Mouse (Mus musculus) cerebellum, adult 18-20 months (tissue): ENCODE data around the gene Spx.

Source experiments
- DNase-seq, 2 experiments: peaks; one replicate each; pipeline ENCODE4 v3.0.0; 2021

Gene Spx

DNA sequence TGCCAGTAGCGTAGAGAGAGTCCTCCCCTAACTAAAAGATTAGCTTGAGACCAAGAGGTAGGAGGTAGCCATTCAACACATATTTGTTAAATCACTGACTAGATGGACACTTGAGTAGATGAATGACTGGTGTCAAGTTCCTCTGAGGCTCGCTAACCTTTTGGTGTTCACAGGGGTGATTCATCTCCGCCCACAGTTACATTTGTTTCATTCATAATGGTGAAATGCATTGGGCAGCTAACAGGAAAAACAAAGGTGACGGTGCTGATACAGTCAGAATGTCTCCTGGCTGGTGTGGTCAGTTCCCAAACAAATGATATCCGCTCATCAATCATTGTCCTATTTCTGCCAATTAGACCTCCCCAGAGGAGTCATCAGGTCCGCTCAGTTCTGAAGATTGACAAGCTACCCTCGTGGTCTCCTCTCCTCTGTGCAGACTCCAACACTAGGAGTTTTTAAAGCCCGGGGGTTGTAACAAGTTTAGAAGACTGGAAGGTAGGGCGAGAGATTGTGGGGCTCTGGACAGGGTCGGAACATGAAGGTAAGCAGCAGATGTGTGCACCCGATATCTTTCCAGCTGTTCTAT lies at the start of gene Spx:
Gene Spx, plus strand, starts transcription at position 536 of the 586 bp plus-strand sequence.
- no peak for DNase-seq

DNA sequence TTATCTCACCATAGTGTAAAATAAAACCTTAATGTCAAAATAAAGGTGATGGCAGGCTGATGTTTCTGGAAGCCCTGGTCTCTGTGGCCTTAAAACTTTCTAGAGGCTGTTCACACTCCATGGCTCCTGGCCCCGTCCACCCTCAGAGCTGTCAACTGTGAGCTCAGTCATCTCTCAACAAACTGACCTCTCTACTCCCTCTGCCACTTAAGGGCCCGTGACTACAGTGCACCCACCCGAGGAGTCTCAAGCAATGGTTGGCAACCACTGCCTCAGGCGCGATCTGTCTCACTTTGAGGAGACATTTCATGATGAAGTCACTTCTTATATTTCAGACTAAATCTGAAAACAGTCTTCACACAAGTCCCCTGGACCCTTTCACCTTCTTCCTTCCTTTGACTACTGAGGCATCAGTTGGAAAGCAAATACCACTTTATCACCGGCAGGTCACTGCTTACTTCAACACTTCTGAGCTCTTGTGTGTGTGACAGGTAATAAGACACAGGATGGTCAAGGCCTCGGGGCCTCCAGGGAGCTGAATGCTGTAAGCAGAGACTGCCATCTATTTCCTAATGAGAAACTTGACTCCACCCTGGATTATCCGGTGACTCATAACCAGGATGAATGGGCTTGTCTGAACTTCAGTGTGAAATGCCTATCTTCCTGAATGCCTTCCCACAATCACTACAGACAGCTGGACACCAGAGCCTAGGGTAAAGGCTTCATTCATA lies 47.3 kb upstream of the Spx start:
- DNase-seq, result no peak

DNA sequence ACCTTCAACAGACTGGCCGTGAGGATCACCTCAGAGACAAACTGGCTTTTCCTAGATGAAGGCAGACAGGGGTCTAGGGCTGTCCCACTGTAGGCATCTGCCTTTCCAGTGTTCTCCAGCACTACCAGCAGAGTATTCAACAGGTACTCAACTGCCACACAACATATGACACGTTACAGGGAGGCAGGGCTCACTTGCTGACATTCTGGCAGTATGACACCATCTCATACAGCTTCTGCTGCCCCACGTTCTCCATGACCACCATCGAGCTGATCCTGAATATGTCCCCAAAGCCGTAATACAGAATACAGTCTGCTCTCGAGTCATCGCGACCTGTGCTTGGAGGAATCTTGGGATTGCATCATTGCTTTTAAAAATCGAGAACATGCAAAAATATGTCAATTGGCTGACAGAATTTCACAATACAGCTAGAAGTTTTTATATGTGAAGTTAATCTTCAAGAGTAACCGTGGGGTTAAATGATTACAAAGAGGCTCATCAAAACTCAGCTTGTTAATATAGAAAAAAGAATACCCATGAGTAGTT lies 46.7 kb upstream of the Spx start:
- DNase-seq, result no peak

DNA sequence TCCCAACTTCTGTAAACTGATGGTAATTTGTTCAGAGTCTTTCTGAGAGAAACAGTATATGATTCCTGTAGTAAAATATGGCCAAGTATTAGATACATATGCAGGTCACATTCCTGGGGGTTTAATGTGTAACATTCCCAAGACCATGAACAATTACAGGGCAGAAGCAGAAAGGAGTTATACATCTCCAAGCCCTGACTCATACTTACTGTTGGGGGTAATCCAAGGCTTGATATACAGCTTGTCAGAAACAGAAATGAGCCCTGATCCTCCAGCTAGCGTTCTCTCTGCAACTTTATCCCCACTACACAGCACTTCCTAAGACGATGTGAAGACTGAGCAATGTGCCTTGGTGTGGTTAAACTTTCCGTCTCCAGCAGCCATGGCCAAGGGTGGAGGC lies 45.7 kb upstream of the Spx start:
- no peak for DNase-seq

DNA sequence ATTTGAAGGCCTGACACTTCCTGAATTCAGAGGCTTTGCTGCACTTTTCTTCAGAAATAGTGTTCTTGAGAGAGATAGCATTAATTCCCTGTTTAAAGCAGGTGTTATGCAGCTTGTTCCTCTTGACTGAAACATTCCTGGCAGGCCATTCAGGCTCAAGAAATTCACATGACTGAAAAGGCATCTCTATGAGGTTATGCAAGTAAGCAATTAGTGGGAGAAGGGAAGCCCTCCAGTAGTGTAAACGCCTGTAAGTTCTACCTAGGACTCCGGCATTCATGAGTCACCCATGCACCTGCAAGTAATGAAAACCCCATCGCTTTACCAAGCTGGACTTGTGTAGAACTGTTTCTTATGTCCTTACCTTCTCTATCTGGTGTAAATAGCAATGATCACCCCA lies 43.7 kb upstream of the Spx start:
- DNase-seq, result no peak

DNA sequence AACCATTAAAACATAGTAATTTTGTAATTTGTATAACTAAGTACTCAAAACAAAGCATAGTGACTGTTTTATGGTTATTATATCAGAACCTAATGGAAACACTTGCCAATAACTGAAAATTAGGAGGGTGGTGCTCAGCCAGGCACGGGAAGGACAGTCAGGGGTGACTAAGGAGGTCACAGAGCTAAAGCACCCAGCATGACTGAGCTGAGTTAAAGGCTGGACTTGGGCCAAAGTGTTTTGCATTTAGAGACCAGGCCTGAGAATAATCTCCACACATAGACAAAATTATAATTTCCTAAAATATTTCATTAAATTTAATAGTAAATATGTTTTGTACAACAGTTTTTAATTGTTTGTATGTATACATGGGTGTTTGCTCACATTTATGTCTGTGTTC lies 36.2 kb upstream of the Spx start:
- DNase-seq, result no peak

DNA sequence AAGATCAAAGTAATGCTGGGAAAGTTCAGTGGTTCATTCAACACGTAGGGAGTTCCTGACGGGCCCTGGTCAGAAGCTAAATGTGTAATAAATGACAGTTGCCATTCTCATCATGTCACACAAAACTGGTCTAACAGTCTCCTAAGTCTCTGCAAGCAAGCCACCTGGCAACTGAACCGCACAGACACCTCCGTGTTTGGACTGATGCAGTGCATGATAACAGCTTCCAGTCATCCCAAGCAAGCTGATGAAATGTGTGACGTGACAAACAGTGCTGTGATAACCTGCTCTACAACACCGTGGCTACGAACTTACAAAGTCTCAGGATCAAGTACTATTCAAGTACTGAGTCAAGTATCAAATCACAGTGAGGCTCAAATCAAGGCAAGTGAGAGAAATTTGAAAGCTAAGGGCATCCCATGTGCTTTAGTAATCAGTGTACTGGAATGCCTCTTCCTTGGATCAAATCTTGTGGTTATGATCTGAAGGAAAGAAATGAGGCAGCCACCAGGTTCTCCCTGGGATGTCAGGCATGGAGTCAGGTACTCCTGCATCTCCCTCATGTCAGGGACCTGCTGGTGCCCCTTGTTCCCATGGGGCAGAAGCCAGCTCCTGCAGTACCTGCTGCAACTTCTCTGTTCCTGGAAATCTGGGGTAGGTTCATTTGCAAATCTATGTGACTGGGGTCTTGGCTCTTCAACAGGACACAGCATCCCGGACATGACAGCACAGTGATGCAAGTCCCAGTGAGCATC lies 34.5 kb upstream of the Spx start:
- DNase-seq, result no peak

DNA sequence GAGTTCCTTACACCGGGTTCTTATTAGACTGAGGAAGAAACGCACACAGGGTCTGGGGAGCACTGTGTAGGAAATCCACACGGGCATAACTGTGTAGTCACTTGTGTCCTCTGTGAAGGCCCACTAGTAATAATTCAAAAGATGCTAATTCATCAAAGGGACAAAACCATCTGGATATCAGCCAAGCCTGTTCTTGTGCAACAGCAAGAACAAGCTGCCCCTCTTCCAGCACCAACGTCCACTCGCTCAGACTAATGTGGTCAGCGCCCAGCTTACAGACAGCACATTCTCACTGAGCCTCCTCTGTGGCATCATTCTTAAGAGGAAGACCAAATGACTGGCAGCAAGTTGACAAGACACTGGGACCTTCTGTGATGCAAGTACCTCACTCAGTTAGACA lies 33.3 kb upstream of the Spx start:
- DNase-seq, result no peak

DNA sequence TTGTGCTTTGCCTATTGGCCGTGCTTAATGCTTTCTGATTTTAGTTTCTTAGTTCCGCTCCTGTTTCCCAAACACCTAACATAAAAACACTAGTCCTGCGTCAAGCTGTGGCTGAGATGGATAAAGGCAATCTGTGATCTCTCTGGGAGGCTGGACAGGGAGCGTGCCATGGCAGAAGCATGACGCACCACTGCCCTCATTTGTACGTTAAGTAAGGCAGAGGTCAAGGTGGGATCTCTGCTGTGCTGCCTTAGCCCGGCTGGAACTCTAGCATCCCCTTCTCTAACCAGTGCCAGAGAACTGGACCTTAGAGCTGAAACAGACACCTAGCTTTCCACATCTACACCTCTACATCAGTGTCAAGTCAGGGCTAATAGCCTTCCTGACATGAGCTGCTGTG lies 31.6 kb upstream of the Spx start:
- no peak for DNase-seq

DNA sequence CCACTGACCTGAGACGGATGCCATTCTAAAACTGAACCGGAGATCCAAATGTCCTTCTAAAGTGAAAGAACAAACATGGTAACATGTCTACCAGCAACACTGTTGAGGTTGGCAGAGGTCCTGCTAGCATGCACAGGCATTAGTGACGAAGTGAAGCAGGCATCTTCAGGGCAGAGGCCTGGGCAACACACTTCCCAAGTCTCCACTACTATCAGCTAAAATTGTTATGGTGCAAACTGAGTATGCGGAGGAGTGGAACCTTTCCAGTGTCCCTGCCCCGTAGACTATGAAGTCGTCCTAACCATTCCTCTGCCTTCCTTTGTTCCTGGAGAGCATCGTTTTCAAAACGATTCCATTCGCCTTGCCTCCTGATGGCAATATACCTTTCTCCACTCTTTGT lies 28.7 kb upstream of the Spx start:
- no peak for DNase-seq

DNA sequence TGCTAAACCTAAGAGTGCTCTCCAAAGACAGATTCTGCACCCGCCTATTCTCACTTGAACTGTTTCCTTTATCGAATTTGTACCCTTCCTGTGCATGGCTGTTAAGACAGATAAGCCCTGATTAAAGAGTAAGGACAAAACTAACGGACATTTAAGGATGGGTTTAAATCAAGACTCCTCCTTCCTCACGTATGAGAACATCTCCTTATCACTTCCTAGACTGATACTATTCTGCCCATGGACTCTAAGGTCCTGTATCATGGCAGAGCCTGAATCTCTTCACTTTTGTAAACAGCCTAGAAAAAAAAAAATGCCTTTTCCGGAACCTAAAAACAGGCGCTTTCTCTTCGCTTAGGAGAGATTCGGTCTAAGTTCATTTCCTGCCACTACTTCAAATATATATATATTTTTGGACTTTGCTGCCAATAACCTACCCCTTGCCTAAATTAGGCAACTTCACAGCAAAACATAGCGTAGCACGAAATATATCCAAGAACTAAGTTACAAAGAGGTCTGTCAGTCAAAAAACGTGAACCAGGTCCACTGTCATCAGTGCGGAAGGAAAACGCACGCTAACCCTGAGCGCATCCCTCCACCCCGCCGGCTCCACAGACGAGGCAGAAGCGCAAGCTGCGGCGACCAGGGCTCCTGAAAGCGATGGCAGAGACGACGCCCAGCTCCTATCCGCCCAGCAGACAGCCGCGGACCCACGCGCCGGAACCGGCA lies 26.8 kb upstream of the Spx start:
- no peak for DNase-seq

DNA sequence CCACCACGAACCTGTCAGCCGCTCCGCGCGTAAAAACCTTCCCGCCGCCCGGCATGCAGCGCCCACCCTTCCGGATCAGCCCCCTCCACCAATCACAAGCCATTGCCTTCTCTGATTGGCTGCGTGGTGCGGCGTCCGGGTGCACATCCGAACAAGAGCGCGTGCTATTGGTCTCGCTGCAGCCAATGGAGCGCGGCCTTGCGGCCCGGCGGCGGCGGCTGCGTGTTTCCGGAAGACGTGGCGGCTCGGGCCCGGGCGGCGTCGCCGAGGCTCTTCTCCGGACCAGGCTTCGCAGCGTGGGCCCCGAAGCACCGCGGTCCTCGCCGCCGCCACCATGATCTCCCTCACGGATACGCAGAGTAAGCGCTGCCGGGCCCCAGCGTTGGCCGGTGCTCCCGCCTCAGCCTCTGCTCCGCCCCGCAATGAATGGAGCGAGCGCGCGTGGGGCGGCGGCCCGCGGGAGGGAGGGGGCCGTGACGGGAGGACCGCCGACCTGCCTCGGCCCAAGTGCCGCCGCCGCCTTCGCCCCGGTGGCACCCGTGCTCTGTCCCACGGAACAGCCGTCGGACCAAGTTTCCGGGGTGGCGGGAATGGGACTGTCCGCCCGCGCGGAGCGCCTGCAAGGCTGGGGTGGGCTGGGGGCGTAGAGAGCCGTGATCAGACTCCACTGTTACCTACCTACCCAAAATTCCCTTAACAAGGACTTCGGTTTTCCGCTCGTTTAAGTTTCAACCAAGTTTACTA lies 26.1 kb upstream of the Spx start, which contains the start of the genes Recql and Golt1b:
Gene Recql, minus strand, starts transcription at position 77 of the 744 bp plus-strand sequence.
Gene Golt1b, plus strand, starts transcription at position 211 of the 744 bp plus-strand sequence.
- peak; percentile 98 for DNase-seq

DNA sequence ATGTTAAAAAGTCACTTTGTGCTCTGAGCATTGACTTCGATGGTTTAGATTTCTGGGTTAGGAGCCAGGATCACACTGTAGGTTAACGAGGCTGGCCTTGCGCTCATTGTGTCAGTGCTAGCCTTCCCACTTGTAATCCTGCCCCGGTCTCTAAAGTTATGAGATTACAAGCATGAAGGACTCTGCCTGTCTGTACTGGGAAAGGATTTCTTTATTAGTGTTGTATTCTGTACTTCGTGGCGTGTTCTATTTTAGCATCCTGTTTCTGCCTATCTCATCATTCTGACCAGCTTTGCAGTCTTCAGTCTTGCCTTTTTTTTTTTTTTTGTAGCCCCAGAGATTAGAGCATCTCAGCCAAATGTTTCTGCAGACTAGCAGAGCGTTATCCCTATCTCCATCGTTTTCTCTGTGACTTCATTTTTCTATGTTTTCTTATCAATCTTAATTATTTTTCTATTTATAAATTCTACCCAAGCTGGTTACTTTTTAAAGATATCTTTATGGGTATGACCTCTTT lies 25.4 kb upstream of the Spx start:
- DNase-seq, result no peak

DNA sequence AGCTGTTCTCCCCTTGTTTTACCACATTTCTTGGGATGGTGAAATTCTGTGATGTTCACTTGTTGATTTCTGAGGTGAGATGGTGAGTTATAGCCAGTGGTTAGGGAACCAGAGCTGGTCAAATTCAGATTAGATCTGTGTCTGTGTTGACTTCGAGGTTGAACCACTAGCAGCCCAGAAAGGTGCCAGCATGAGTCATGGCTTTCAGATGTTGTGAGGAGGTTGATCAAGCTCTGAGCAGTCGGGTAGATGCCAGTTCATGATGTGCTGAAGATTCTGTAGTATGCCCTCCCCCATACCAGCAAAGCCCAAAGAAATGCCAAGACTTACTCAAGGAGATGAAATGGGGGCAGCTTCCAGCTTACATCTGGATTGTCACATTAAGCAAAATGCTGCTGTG lies 24.1 kb upstream of the Spx start:
- DNase-seq, result no peak

DNA sequence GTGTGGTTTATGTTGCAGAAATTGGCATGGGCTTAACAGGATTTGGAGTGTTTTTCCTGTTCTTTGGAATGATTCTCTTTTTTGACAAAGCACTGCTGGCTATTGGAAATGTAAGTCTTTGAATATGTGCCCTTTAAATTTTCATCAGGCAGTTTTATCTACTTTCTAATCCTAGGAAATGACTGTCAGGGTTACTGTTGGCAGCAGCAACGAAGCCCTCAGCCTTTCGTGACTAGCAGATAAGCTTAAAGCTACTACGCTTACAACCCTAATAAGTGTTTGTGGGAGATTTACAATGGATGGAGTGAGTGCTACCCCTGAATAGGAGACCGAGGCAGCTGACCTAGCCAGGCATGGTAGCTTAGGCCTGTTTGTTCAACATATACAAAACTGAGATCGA lies 20.9 kb upstream of the Spx start:
- no peak for DNase-seq

DNA sequence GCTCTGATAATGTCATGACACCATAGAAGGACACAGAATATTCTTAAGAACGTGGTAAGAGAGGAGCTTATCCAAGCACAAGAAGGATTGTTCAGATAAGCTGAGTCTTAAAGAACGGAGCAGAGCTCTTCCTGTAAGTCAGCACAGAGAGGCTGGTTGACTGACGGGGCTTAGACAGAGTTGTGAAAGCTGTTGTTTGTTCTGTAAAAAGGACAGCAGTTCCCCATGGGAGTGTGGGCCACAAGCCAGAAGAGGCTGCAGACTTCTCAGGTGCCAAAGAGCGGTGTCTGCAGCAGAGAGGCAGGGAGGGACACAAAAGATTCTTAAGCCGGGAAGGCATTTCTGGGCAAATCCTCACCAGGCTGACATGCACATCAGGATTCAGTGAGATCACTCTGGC lies 18.6 kb upstream of the Spx start:
- DNase-seq, result peak; percentile 22 to 44

DNA sequence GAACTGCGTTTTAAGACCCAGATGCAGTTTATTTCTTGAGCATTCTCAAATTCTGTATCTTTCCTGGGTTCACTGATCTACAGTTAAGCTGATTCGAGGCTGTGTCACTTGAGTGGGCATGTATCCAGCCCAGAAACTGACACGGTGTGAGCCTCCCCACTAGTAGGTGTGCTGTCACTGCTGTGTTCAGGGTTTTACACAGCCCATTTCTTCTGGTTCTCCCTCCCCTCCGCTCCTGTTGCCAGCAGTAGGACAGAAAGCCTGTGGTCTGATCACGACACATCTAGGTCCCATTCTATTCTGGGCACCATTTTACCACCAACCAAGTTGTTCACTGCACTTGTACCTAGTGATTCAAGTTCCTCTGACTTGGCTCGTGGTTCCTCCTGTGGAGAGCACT lies 17.5 kb upstream of the Spx start:
- DNase-seq, result no peak

DNA sequence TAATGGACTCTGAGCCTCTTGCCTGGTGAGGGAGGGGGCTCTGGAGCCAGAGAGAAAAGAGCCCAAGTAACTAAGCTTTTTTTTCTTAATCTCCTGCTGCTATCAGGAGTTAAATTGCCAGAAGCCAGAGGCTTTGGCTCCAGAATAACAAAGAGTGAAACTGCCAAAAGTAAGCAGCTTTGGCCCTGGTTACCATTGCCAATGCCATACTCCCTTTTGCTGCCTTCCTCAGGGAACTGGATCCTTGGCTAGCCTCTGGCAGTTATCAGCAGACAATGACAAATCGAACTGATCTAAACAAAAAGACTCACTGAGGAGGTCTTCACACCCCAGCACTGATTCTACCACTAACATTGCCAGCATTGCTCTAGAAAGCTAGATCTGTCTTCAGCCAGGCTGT lies 2.1 kb upstream of the Spx start:
- DNase-seq, result no peak

DNA sequence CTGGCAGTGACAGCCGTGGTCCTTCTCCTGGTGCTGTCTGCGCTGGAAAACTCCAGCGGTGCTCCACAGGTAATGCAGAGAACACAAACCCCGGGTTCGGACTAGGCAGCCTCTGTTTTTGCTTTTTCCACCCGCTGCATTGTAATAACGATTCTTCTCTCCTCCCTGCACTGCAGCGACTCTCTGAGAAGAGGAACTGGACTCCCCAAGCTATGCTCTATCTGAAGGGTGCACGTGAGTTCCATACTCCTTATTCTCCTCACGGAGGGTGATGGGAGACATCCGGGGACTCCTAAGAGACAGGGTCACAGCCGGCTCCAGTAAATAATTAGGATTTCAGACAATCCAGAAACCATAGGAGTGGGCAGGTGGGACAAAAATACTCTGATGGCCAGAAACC lies 604 bp downstream of the Spx start:
- DNase-seq, result no peak

DNA sequence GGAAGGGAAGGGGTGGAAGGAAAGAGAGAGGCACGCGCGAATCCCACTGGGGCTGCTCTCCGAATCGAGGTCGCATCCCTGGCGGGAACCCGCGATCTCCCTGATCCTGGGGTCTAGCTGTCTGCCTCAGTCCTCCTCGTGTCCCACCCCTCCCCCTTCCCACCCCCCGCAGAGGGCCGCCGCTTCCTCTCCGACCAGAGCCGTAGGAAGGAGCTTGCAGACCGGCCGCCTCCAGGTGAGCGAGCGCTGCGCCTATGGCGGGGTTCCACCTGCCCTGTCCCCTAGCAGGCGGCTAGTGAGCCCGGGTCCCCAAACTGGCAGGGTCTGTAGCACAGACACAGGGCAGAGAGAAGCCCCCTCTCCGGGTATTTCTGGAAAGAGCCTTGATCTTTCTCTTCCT lies 1.4 kb downstream of the Spx start:
- DNase-seq, result no peak

DNA sequence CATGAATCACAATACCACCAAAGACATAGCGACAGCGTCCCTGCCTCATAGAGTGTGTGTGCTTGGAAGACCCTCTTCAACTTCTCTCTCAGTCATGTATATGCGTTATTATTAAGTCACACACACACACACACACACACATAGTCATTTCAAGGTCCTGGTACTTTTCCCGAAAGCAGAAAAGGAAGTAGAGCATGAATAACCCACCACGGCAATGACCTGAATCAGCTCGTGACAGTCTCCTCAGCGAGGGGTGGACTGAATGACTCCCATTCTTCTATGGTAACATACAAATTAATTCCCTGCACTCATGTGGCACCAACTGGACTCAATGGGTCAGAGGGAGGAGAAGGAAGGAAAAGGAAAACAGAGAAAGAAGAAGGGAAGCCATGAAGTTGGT lies 11.7 kb downstream of the Spx start:
- DNase-seq, result no peak

DNA sequence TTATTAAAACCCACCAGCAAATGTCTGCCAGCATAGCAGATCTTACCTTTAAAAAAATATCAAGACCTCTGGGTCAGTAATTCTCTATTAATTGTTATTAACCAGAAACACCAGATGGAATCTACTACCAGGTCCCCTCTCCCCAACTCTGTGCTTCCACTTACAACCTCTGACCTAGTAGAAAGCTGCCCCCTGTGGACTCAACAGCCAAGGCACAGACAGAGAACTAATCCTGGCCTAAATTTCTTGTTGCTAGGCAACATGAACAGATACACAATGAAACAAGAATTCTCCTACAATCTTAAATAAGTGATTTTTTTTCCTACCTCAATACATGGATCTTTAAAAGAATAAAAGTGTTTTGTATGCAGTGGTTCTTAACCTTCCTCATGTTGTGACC lies 15.8 kb downstream of the Spx start:
- no peak for DNase-seq
